Mouse (Mus musculus) MEL (cell line): Measurements from ENCODE around the gene Slc36a1.

Source experiments
- GATA1 ChIP-seq: IDR thresholded peaks from 2 replicates; pipeline ENCODE4 v1.6.1; 2011; ENCODE audit warnings: low read depth, low read length, improper control_type of control experiment
- SIN3A ChIP-seq: IDR thresholded peaks from 2 replicates; pipeline ENCODE4 v1.6.1; 2012; ENCODE audit warnings: low read length, improper control_type of control experiment, inconsistent platforms

GRCm38 (mm10) chr11:55208001-55208690 lies 4.0 kb downstream of the Slc36a1 start:
- TF ChIP-seq GATA1, result no peak
- TF ChIP-seq SIN3A, result no peak
